Mouse (Mus musculus) MEL (cell line): ENCODE measurements around the gene Clca2.

Source experiments
- CTCF ChIP-seq, 3 experiments: IDR thresholded peaks in 2 of 3; conservative IDR thresholded peaks in 1 of 3; 2 replicates each; pipeline ENCODE4 v1.5.1; 2011 to 2012; ENCODE audit warnings: low read length in 3 of 3, low read depth in 2 of 3, mild to moderate bottlenecking in 2 of 3, improper control_type of control experiment in 1 of 3, inconsistent platforms in 1 of 3, mixed read lengths in 1 of 3, moderate library complexity in 1 of 3; ENCODE audit not compliant: control insufficient read depth in 1 of 3, insufficient read depth in 1 of 3, poor library complexity in 1 of 3, severe bottlenecking in 1 of 3
- E2F4 ChIP-seq: IDR thresholded peaks from 2 replicates; pipeline ENCODE4 v1.6.1; 2011; ENCODE audit warnings: low read depth, low read length, improper control_type of control experiment, borderline replicate concordance
- EP300 ChIP-seq, 2 experiments: IDR thresholded peaks; 2 replicates each; pipeline ENCODE4 v1.6.1; 2011; ENCODE audit warnings: improper control_type of control experiment in 2 of 2, low read length in 2 of 2, low read depth in 1 of 2, mild to moderate bottlenecking in 1 of 2
- HCFC1 ChIP-seq: IDR thresholded peaks from 2 replicates; pipeline ENCODE4 v1.6.1; 2012; ENCODE audit warnings: low read depth, mild to moderate bottlenecking, inconsistent platforms, low read length, improper control_type of control experiment, moderate library complexity
- MAZ ChIP-seq: IDR thresholded peaks from 2 replicates; pipeline ENCODE4 v1.6.1; 2012; ENCODE audit warnings: low read depth, mild to moderate bottlenecking, inconsistent platforms, low read length, improper control_type of control experiment
- MYC ChIP-seq: IDR thresholded peaks from 2 replicates; pipeline ENCODE4 v1.6.1; 2011; ENCODE audit warnings: low read depth, mild to moderate bottlenecking, low read length, improper control_type of control experiment, moderate library complexity
- POLR2A ChIP-seq, 2 experiments: IDR thresholded peaks; 2 replicates each; pipeline ENCODE4 v1.6.1; 2011 to 2012; ENCODE audit warnings: low read length in 2 of 2, mild to moderate bottlenecking in 2 of 2, control low read depth in 1 of 2, improper control_type of control experiment in 1 of 2, low read depth in 1 of 2, moderate library complexity in 1 of 2; ENCODE audit not compliant: control insufficient read depth in 1 of 2, insufficient read depth in 1 of 2, poor library complexity in 1 of 2
- POLR2AphosphoS2 ChIP-seq: IDR thresholded peaks from 2 replicates; pipeline ENCODE4 v1.6.1; 2011; ENCODE audit warnings: low read length, improper control_type of control experiment
- RAD21 ChIP-seq: IDR thresholded peaks from 2 replicates; pipeline ENCODE4 v1.6.1; 2011; ENCODE audit warnings: mild to moderate bottlenecking, low read depth, low read length, improper control_type of control experiment
- RCOR1 ChIP-seq: IDR thresholded peaks from 2 replicates; pipeline ENCODE4 v1.6.1; 2012; ENCODE audit warnings: low read depth, mild to moderate bottlenecking, inconsistent platforms, low read length, improper control_type of control experiment
- TAL1 ChIP-seq: IDR thresholded peaks from 2 replicates; pipeline ENCODE4 v1.6.1; 2012; ENCODE audit warnings: mild to moderate bottlenecking, inconsistent platforms, low read length, moderate library complexity, mixed read lengths
- USF1 ChIP-seq: IDR thresholded peaks from 2 replicates; pipeline ENCODE4 v1.6.1; 2014; ENCODE audit warnings: low read depth, mild to moderate bottlenecking, inconsistent platforms, low read length, improper control_type of control experiment, moderate library complexity
- ZKSCAN1 ChIP-seq: IDR thresholded peaks from 2 replicates; pipeline ENCODE4 v1.6.1; 2012; ENCODE audit warnings: low read depth, mild to moderate bottlenecking, inconsistent platforms, low read length, improper control_type of control experiment, moderate library complexity
- ZNF384 ChIP-seq: IDR thresholded peaks from 2 replicates; pipeline ENCODE4 v1.6.1; 2012; ENCODE audit warnings: low read depth, mild to moderate bottlenecking, inconsistent platforms, low read length, improper control_type of control experiment

- no peak for TF ChIP-seq USF1
- no peak for TF ChIP-seq EP300 (IDR thresholded peaks at IDR 0.05; ENCODE audit: low read depth in 1 of 2, low read length in 2 of 2)
- TF ChIP-seq E2F4: no peak
- no peak for TF ChIP-seq TAL1
- no peak for TF ChIP-seq ZKSCAN1
- no peak for TF ChIP-seq HCFC1
- TF ChIP-seq MAZ: no peak
- TF ChIP-seq CTCF (IDR thresholded peaks at IDR 0.05 in 2 of 3, conservative IDR thresholded peaks at IDR 0.05 in 1 of 3; ENCODE audit: control insufficient read depth in 1 of 3, insufficient read depth in 1 of 3, low read depth in 2 of 3, low read length in 3 of 3, poor library complexity in 1 of 3, severe bottlenecking in 1 of 3): no peak
- TF ChIP-seq RCOR1: no peak
- no peak for TF ChIP-seq RAD21
- TF ChIP-seq POLR2A (IDR thresholded peaks at IDR 0.05; ENCODE audit: control insufficient read depth in 1 of 2, insufficient read depth in 1 of 2, low read depth in 1 of 2, low read length in 2 of 2, poor library complexity in 1 of 2): no peak
- no peak for TF ChIP-seq ZNF384
- TF ChIP-seq POLR2AphosphoS2: no peak
- TF ChIP-seq MYC: no peak
These were observed 2.8 kb upstream of the Clca2 start for GRCm38 (mm10) chr3:145101891-145102555.
